Mouse (Mus musculus) heart, embryonic 16.5 days (tissue): Measurements from ENCODE around the gene Pdia6. TPM values are rescaled to one million over a fixed set of nuclear protein-coding genes. Genes with fewer than 3 reads are reported as not detected.

Source experiments
- polyA plus RNA-seq: library from polyadenylated mRNA; unstranded; fragments of >200 nt; fragmentation: Nextera tagmentation; extraction: Ambion mirVana; gene quantifications from 2 replicates; pipeline ENCODE4 v1.2.1, GENCODE M21; 2015

Pdia6 gene
- polyA plus RNA-seq, 1 experiment from 2014 or later = 350 TPM

Other genes starting within 250 kb of the Pdia6 start
- 0.15 and 0.20 TPM in 2 replicates for gene Kcnf1, start 89.7 kb upstream of the Pdia6 start, polyA plus RNA-seq
- 0.46 and 0.70 TPM in 2 replicates for gene Atp6v1c2, start 62.8 kb downstream of the Pdia6 start, polyA plus RNA-seq
- gene Nol10, start 81.9 kb downstream of the Pdia6 start, polyA plus RNA-seq = 11.5 and 12.1 TPM in 2 replicates